13 mouse cellular contexts compared by ENCODE assay signal in the genomic region with DNA sequence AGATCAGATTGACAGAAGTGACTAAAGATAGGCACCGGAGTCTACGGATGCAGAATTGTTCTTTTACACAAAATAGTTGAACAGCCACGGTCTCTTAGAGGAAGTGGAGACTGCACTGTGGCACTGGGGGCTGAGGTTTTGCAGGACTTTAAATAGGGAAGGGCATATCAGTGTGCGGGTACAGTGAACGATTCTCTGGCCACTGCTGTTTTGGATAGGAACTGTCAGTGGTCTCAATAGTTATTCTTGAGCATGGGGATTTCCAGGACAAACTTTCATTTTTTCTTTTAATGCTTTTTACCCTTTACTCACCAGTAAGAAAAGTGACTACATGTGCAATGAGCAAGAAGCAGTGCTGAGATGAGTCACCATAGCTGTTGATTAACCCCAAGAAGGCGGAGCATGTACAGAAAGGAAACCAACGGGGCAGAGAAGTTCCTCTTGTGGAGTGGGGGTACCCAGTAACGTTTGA. TPM values are rescaled to one million over a fixed set of nuclear protein-coding genes. Genes with fewer than 3 reads are reported as not detected.
DNase-seq lines count a peak whose midpoint lies in the region; ATAC-seq lines count a peak whose summit lies in the region.
"Had no signal": no experiment of that assay in that cellular context is flagged by ENCODE, and none has a peak within 500 bp of the region (broad histone marks: within the 10 kb centered on the region; RNA-seq: fewer than 3 reads in every experiment).

No protein-coding gene starts in this region.

- no peaks in the 10 kb centered on the region for H3K9me3 ChIP-seq in liver, embryonic 12.5 days (replicated peaks)
- H3K9me3 ChIP-seq in forebrain, embryonic 15.5 days, result peaks cover 7% of the 10 kb centered on the region; the same call in 1 of the 2 replicates

- H3K9ac ChIP-seq in liver, embryonic 12.5 days, result no peak overlapping the region
- no peak overlapping the region for H3K9ac ChIP-seq in forebrain, embryonic 15.5 days (replicated peaks)
- H3K9ac ChIP-seq: midbrain, embryonic 12.5 days had no signal

- H3K4me1 ChIP-seq in liver, embryonic 12.5 days, result no peaks in the 10 kb centered on the region
- no peaks in the 10 kb centered on the region for H3K4me1 ChIP-seq in forebrain, embryonic 15.5 days
- H3K4me1 ChIP-seq: midbrain, embryonic 12.5 days had no signal

- no peaks in the 10 kb centered on the region for H3K27me3 ChIP-seq in liver, embryonic 12.5 days (replicated peaks)
- H3K27me3 ChIP-seq in forebrain, embryonic 15.5 days, result no peaks in the 10 kb centered on the region
- H3K27me3 ChIP-seq: midbrain, embryonic 12.5 days had no signal

- 19% methylated on average over 8 of the region's 8 CpGs for WGBS in liver, embryonic 12.5 days (ENCODE audit: insufficient replicate concordance)
- WGBS in forebrain, embryonic 15.5 days, result 75% methylated on average over 8 of the region's 8 CpGs

- DNase-seq in layer of hippocampus, adult 9-10 months (ENCODE audit: low spot score), result peak; percentile 2
- DNase-seq in layer of hippocampus, postnatal 25 days (ENCODE audit: extremely low spot score in 1 of 2, low spot score in 1 of 2), result no peak
- peak; percentile 5 for DNase-seq in Muller cell, postnatal 12 days (ENCODE audit: inconsistent ontology term)
- no peak for DNase-seq in adrenal gland, postnatal 4 days (ENCODE audit: low spot score in 2 of 2)
- no peak for DNase-seq in adipocyte (ENCODE audit: low spot score)

- peak overlapping the region; percentile 18; the same call in 1 of the 2 replicates for H3K4me2 ChIP-seq in liver, embryonic 12.5 days
- H3K4me2 ChIP-seq in forebrain, embryonic 15.5 days (replicated peaks), result no peak overlapping the region
- H3K4me2 ChIP-seq: midbrain, embryonic 12.5 days had no signal

- H3K27ac ChIP-seq in liver, embryonic 12.5 days, result no peak overlapping the region
- H3K27ac ChIP-seq in forebrain, embryonic 15.5 days (replicated peaks), result no peak overlapping the region
- H3K27ac ChIP-seq: midbrain, embryonic 12.5 days had no signal

- H3K4me3 ChIP-seq in liver, embryonic 12.5 days, result no peak overlapping the region
- H3K4me3 ChIP-seq in forebrain, embryonic 15.5 days, result no peak overlapping the region
- H3K4me3 ChIP-seq: midbrain, embryonic 12.5 days had no signal

- ATAC-seq in liver, embryonic 12.5 days, result peak; percentile 61
- ATAC-seq in neutrophil, adult 5-6 weeks (ENCODE audit: extremely low read depth, insufficient number of reproducible peaks, low FRiP score, poor library complexity, severe bottlenecking), result peak; percentile 97
- no peak for ATAC-seq in forebrain, embryonic 15.5 days (replicated peaks)

- no peaks in the 10 kb centered on the region for H3K36me3 ChIP-seq in liver, embryonic 12.5 days
- H3K36me3 ChIP-seq in forebrain, embryonic 15.5 days, result no peaks in the 10 kb centered on the region
- H3K36me3 ChIP-seq: midbrain, embryonic 12.5 days had no signal

RNA-seq across cellular contexts. Expression of gene Vrk2, which starts 46.6 kb away (rescaled TPM):
- 1 to 10 TPM; 2.4 to 4.4 TPM for total RNA-seq in layer of hippocampus, postnatal 25 days (2021)
- polyA plus RNA-seq in liver, embryonic 12.5 days (2016; fragmentation: Nextera tagmentation; extraction: Ambion mirVana), result 26.5 and 26.7 TPM in 2 replicates
- total RNA-seq in neutrophil, adult 5-6 weeks (2017), result 31.2 and 36.9 TPM in 2 replicates
- total RNA-seq in adrenal gland, postnatal 4 days (2021), result 10 to 100 TPM; 14.4 to 17.9 TPM
- polyA plus RNA-seq in forebrain, embryonic 15.5 days (2015; fragmentation: Nextera tagmentation; extraction: Ambion mirVana), result 7.9 and 8.0 TPM in 2 replicates

RNA-seq across cellular contexts. Expression of gene Gm6899, which starts 47.3 kb away (rescaled TPM):
- total RNA-seq in layer of hippocampus, postnatal 25 days (2021), result not detected
- polyA plus RNA-seq in liver, embryonic 12.5 days (2016; fragmentation: Nextera tagmentation; extraction: Ambion mirVana), result 0.25 TPM in 1 of 2 replicates, not detected in the other
- total RNA-seq in neutrophil, adult 5-6 weeks (2017), result not detected in 2 replicates
- not detected for total RNA-seq in adrenal gland, postnatal 4 days (2021)
- polyA plus RNA-seq in forebrain, embryonic 15.5 days (2015; fragmentation: Nextera tagmentation; extraction: Ambion mirVana), result not detected in 2 replicates
- total RNA-seq: gastrocnemius, adult 8-10 months had no signal
- polyA plus RNA-seq: cortical plate, adult 2 months; large intestine, adult 2 months; midbrain, embryonic 12.5 days; small intestine, adult 2 months had no signal

Comparison
In these comparisons a context has a peak if more than half of its experiments do, and no peak if none do; other contexts are left out.
1. DNase-seq: peak in layer of hippocampus, adult 9-10 months (single experiment) and Muller cell, postnatal 12 days (single experiment); none in layer of hippocampus, postnatal 25 days (0 of 2), adrenal gland, postnatal 4 days (0 of 2) and adipocyte (single experiment).